Mouse (Mus musculus) spleen, adult 2 months (tissue): Measurements from ENCODE around the gene Rpl3l. TPM values are rescaled to one million over a fixed set of nuclear protein-coding genes. Genes with fewer than 3 reads are reported as not detected.
"Not testable (repeated sequence)": the region's sequence is repeated elsewhere in the genome, so short reads cannot be mapped to it uniquely, and the experiment has no call there.

Experiments
- DNase-seq, 2 experiments: peaks; one replicate each; pipeline versions ENCODE4 v3.0.0 to v3.0.0-alpha.2; 2012 to 2021; ENCODE audit warnings: low spot score in 2 of 2, low read depth in 1 of 2
- H3K27ac ChIP-seq: fragments of 200-500 bp; 2 replicates; pipeline ENCODE4 v1.5.1; 2012; ENCODE audit warnings: low read length, inconsistent platforms; ENCODE audit not compliant: insufficient read depth
- H3K27me3 ChIP-seq: fragments of 200-500 bp; 2 replicates; pipeline ENCODE4 v1.6.1; 2012; ENCODE audit warnings: mild to moderate bottlenecking, moderate library complexity, low read length, inconsistent platforms; ENCODE audit not compliant: control insufficient read depth, insufficient read depth
- H3K36me3 ChIP-seq: fragments of 200-500 bp; 2 replicates; pipeline ENCODE4 v1.6.1; 2012; ENCODE audit warnings: mild to moderate bottlenecking, low read length, inconsistent platforms; ENCODE audit not compliant: control insufficient read depth, insufficient read depth
- H3K4me1 ChIP-seq: fragments of 200-500 bp; 2 replicates; pipeline ENCODE4 v1.6.1; 2011; ENCODE audit warnings: inconsistent platforms; ENCODE audit not compliant: control insufficient read depth, insufficient read depth, insufficient read length
- H3K4me3 ChIP-seq: fragments of 200-500 bp; 2 replicates; pipeline ENCODE4 v1.5.1; 2011; ENCODE audit warnings: mild to moderate bottlenecking, inconsistent platforms; ENCODE audit not compliant: insufficient read depth, insufficient read length; ENCODE audit errors: extremely low read depth
- CTCF ChIP-seq: fragments of 200-500 bp; IDR thresholded peaks from 2 replicates; pipeline ENCODE4 v1.5.1; 2011; ENCODE audit warnings: mild to moderate bottlenecking, inconsistent platforms; ENCODE audit not compliant: insufficient read depth, insufficient read length, insufficient replicate concordance; ENCODE audit errors: extremely low read depth
- POLR2A ChIP-seq: fragments of 200-500 bp; IDR thresholded peaks from 2 replicates; pipeline ENCODE4 v1.6.1; 2011; ENCODE audit warnings: low read depth, low read length, inconsistent platforms
- WGBS: fragments of 180-500 bp; shearing (Covaris S2); methylation state at CpG from one replicate; pipeline ENCODE4 v1.1.7; 2018; 5-methylcytosine and 5-hydroxymethylcytosine counted together
- polyA plus RNA-seq: library from polyadenylated mRNA; depleted of rRNA; stranded (reverse); fragments of >200 nt; gene quantifications from 2 replicates; pipeline ENCODE4 v1.2.3, GENCODE M21; 2012

Gene Rpl3l
- polyA plus RNA-seq, 1 experiment: not detected

- WGBS: under 1% methylated on average over 61 of the region's 61 CpGs
Measured at GRCm38 (mm10) chr17:24719494-24720222, 8.0 kb upstream of the Rpl3l start.

DNA sequence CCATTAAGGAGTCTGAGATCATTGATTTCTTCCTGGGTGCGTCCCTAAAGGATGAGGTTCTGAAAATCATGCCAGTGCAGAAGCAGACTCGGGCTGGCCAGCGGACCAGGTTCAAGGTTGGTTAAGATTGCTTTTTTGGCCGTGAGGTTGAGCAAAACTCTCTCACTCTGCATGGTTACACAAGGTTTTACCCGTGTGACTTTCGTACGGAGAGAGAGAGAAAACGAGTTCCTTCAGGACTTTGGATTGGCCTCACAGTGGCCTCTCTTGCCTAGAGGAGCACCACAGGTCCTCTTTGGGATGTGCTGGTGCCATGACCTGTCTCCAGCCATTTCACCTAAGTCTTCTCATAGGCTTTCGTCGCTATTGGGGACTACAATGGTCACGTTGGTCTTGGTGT, 7.0 kb upstream of the Rpl3l start:
- not testable (repeated sequence) for DNase-seq, H3K27me3 ChIP-seq, H3K27ac ChIP-seq, H3K4me1 ChIP-seq
- H3K36me3 ChIP-seq: peaks cover 14% of the 10 kb centered on the region
- WGBS: 2% methylated on average over 11 of the region's 11 CpGs
- H3K4me3 ChIP-seq: peak overlapping the region; percentile 66

More at GRCm38 (mm10) chr17:24719494-24720222, 8.0 kb upstream of the Rpl3l start:
- TF ChIP-seq POLR2A (peak; percentile 86), CTCF (no peak)
- Histone ChIP-seq H3K4me1 (peaks cover 7% of the 10 kb centered on the region; the same call in 1 of the 2 replicates), H3K36me3 (peaks cover 14% of the 10 kb centered on the region), H3K4me3 (peak overlapping the region; percentile 79), H3K27me3 (no peaks in the 10 kb centered on the region), H3K27ac (peak overlapping the region; percentile 76)
- DNase-seq: peak; percentile 96 to 97

GRCm38 (mm10) chr17:24721383-24721955, 6.2 kb upstream of the Rpl3l start:
- H3K27ac ChIP-seq, DNase-seq, H3K27me3 ChIP-seq, H3K4me3 ChIP-seq, H3K4me1 ChIP-seq: not testable (repeated sequence)
- WGBS: 60% methylated on average over 7 of the region's 7 CpGs
- H3K36me3 ChIP-seq: peaks cover 12% of the 10 kb centered on the region

DNA sequence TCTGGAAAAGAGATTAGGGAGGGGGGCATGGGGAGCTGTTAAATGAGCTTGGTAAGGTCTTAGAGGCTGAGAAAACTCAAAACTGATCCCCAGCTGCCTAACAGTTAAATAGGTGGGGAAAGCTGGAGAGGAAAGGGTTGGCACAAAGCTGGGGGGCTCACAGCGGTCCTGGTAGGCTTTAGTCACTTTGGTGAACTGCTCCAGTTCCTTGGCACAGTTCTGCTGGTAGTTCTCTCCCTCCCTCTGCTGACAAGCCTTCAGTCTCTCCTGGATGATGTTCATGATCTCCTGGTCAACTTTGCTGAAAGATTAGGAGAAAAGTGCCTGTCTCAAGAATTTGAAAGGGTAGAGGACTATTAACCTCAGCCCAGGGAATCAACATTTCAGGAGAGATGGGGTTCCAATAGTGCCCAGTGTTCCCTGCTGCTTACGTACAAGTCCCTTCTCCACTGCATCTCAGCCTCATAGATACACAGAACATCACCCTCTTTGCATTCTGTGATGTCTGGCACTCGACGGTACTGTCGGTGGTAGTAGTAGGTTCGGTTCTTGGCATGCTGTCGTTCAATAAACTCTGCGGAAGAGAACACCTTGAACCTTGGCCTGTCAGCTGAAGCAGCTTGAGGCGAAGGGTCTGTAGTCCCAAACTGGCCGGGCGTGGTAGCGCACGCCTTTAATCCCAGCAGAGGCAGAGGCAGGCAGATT, 5.2 kb upstream of the Rpl3l start:
- TF ChIP-seq CTCF (no peak), POLR2A (no peak)
- no peak overlapping the region for H3K27ac ChIP-seq

DNA sequence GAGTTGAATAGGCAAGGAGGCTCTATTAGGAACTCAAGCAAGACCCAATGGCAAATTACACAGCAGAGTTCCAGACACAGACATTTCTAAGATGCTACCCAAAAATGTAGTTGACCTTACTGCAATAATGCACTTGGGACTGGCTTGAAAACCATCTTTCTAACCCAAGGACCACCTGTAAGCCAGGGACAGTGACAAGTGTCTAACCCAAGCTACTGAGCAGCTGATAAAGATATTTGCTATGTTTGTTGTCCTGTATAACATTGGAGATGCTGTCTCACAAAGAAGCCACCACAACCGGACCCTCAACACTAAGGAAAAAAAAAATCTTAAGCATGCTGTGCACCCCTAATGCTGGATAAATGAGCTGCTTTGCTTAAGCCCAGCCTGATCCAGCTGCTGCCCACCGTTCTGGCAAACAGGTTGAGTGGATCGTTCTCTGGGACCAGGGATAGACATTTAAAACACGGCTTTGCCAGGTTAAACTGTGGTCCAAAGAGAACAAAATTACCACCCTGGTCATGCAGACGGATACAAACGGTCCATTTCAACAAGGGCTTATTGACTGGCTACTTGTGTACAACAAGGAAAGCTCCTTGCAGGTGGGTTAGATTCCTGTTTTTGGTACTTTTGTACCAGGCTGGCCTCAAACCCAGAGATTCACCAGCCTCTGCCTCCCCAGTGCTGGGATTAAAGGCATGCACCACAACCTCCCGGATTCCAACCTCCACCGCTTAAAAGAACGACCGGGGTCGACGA, 4.3 kb upstream of the Rpl3l start:
- 3% methylated on average over 12 of the region's 12 CpGs for WGBS
- no peak for DNase-seq
- peaks cover 7% of the 10 kb centered on the region for H3K4me1 ChIP-seq
- H3K4me3 ChIP-seq: peak overlapping the region; percentile 98
- H3K27me3 ChIP-seq: no peaks in the 10 kb centered on the region
- no peak for TF ChIP-seq POLR2A
- no peak for TF ChIP-seq CTCF
- H3K36me3 ChIP-seq: peaks cover 12% of the 10 kb centered on the region
- H3K27ac ChIP-seq: peak overlapping the region; percentile 89; the same call in 1 of the 2 replicates

More for the DNA sequence above, 5.2 kb upstream of the Rpl3l start:
- no peak overlapping the region for H3K4me3 ChIP-seq
- WGBS: 57% methylated on average over 13 of the region's 13 CpGs
- H3K36me3 ChIP-seq: peaks cover 12% of the 10 kb centered on the region
- peaks cover 7% of the 10 kb centered on the region for H3K4me1 ChIP-seq
- no peaks in the 10 kb centered on the region for H3K27me3 ChIP-seq
- no peak for DNase-seq

- Histone ChIP-seq H3K4me3 (peak overlapping the region; percentile 98), H3K27me3 (no peaks in the 10 kb centered on the region), H3K4me1 (peaks cover 7% of the 10 kb centered on the region), H3K36me3 (peaks cover 12% of the 10 kb centered on the region), H3K27ac (peak overlapping the region; percentile 89)
- TF ChIP-seq POLR2A (no peak), CTCF (no peak)
- WGBS: under 1% methylated on average over 15 of the region's 15 CpGs
- no peak for DNase-seq
Measured at GRCm38 (mm10) chr17:24723881-24724180, 3.8 kb upstream of the Rpl3l start.
